Mouse (Mus musculus): ENCODE data around the gene Zscan20. TPM values are rescaled to one million over a fixed set of nuclear protein-coding genes. Genes with fewer than 3 reads are reported as not detected.

Zscan20 gene
- polyA plus RNA-seq, 1 experiment from 2014 or later: 0.87 TPM

GRCm38 (mm10) chr4:128637250-128637649 is 27.4 kb upstream of the Zscan20 start:
- H3K27ac ChIP-seq (ENCODE audit: low read depth, low read length): no peak overlapping the region; the same call in 1 of the 2 replicates
- no peak overlapping the region for H3K4me2 ChIP-seq (replicated peaks; ENCODE audit: low read depth)
- no peak for TF ChIP-seq CTCF (IDR thresholded peaks at IDR 0.05; ENCODE audit: low read depth)
- H3K9me3 ChIP-seq (ENCODE audit: control insufficient read depth): no peaks in the 10 kb centered on the region
- H3K36me3 ChIP-seq (ENCODE audit: control insufficient read depth, insufficient read depth): no peaks in the 10 kb centered on the region
- no peak for ATAC-seq
- H3K4me3 ChIP-seq (ENCODE audit: low read depth, low read length): no peak overlapping the region
- H3K27me3 ChIP-seq (replicated peaks; ENCODE audit: control insufficient read depth, insufficient read depth, low read length): no peaks in the 10 kb centered on the region
- no peak overlapping the region for H3K9ac ChIP-seq (ENCODE audit: low read depth, low read length)
- WGBS: 38% methylated on average over 11 of the region's 11 CpGs
- peaks cover 12% of the 10 kb centered on the region; the same call in 1 of the 2 replicates for H3K4me1 ChIP-seq (replicated peaks; ENCODE audit: control insufficient read depth, insufficient read depth, low read length)

- no peak for ATAC-seq
- Histone ChIP-seq H3K36me3 (ENCODE audit: control insufficient read depth, insufficient read depth) (no peaks in the 10 kb centered on the region), H3K27ac (ENCODE audit: low read depth, low read length) (no peak overlapping the region), H3K4me2 (replicated peaks; ENCODE audit: low read depth) (no peak overlapping the region), H3K4me1 (replicated peaks; ENCODE audit: control insufficient read depth, insufficient read depth, low read length) (peaks cover 12% of the 10 kb centered on the region; the same call in 1 of the 2 replicates), H3K9me3 (ENCODE audit: control insufficient read depth) (no peaks in the 10 kb centered on the region), H3K27me3 (replicated peaks; ENCODE audit: control insufficient read depth, insufficient read depth, low read length) (no peaks in the 10 kb centered on the region), H3K4me3 (ENCODE audit: low read depth, low read length) (no peak overlapping the region), H3K9ac (ENCODE audit: low read depth, low read length) (no peak overlapping the region)
- WGBS: 46% methylated on average over 10 of the region's 10 CpGs
- 0 out of 2 replicates have a peak, but pooled peaks have one; percentile 15 for TF ChIP-seq CTCF (IDR thresholded peaks at IDR 0.05; ENCODE audit: low read depth)
Measured at GRCm38 (mm10) chr4:128635894-128636585, 26.1 kb upstream of the Zscan20 start.

- no peaks in the 10 kb centered on the region for H3K36me3 ChIP-seq (ENCODE audit: control insufficient read depth, insufficient read depth)
- no peaks in the 10 kb centered on the region for H3K9me3 ChIP-seq (ENCODE audit: control insufficient read depth)
- ATAC-seq: no peak
- no peak overlapping the region for H3K4me2 ChIP-seq (replicated peaks; ENCODE audit: low read depth)
- no peak for TF ChIP-seq CTCF (IDR thresholded peaks at IDR 0.05; ENCODE audit: low read depth)
- no peak overlapping the region for H3K9ac ChIP-seq (ENCODE audit: low read depth, low read length)
- H3K27me3 ChIP-seq (replicated peaks; ENCODE audit: control insufficient read depth, insufficient read depth, low read length): no peaks in the 10 kb centered on the region
- 48% methylated on average over 7 of the region's 7 CpGs for WGBS
- H3K4me1 ChIP-seq (replicated peaks; ENCODE audit: control insufficient read depth, insufficient read depth, low read length): peaks cover 12% of the 10 kb centered on the region; the same call in 1 of the 2 replicates
- no peak overlapping the region for H3K4me3 ChIP-seq (ENCODE audit: low read depth, low read length)
- H3K27ac ChIP-seq (ENCODE audit: low read depth, low read length): no peak overlapping the region
Measured at GRCm38 (mm10) chr4:128635451-128635850, 25.6 kb upstream of the Zscan20 start.

GRCm38 (mm10) chr4:128621109-128621508 is 11.2 kb upstream of the Zscan20 start:
- Histone ChIP-seq H3K9me3 (ENCODE audit: control insufficient read depth) (no peaks in the 10 kb centered on the region), H3K4me2 (replicated peaks; ENCODE audit: low read depth) (no peak overlapping the region), H3K4me1 (replicated peaks; ENCODE audit: control insufficient read depth, insufficient read depth, low read length) (no peaks in the 10 kb centered on the region), H3K27me3 (replicated peaks; ENCODE audit: control insufficient read depth, insufficient read depth, low read length) (no peaks in the 10 kb centered on the region), H3K9ac (ENCODE audit: low read depth, low read length) (no peak overlapping the region), H3K27ac (ENCODE audit: low read depth, low read length) (no peak overlapping the region), H3K36me3 (ENCODE audit: control insufficient read depth, insufficient read depth) (no peaks in the 10 kb centered on the region), H3K4me3 (ENCODE audit: low read depth, low read length) (no peak overlapping the region)
- ATAC-seq: no peak
- 82% methylated on average over 8 of the region's 8 CpGs for WGBS
- TF ChIP-seq CTCF (IDR thresholded peaks at IDR 0.05; ENCODE audit: low read depth): no peak

- no peak overlapping the region for H3K9ac ChIP-seq (ENCODE audit: low read depth, low read length)
- no peaks in the 10 kb centered on the region for H3K27me3 ChIP-seq (replicated peaks; ENCODE audit: control insufficient read depth, insufficient read depth, low read length)
- WGBS: 61% methylated on average over 6 of the region's 6 CpGs
- H3K27ac ChIP-seq (ENCODE audit: low read depth, low read length): no peak overlapping the region
- H3K4me3 ChIP-seq (ENCODE audit: low read depth, low read length): no peak overlapping the region
- no peaks in the 10 kb centered on the region for H3K4me1 ChIP-seq (replicated peaks; ENCODE audit: control insufficient read depth, insufficient read depth, low read length)
- no peaks in the 10 kb centered on the region for H3K9me3 ChIP-seq (ENCODE audit: control insufficient read depth)
- no peak for TF ChIP-seq CTCF (IDR thresholded peaks at IDR 0.05; ENCODE audit: low read depth)
- H3K4me2 ChIP-seq (replicated peaks; ENCODE audit: low read depth): no peak overlapping the region
- ATAC-seq: no peak
- H3K36me3 ChIP-seq (ENCODE audit: control insufficient read depth, insufficient read depth): no peaks in the 10 kb centered on the region
Measured at GRCm38 (mm10) chr4:128620572-128620971, 10.7 kb upstream of the Zscan20 start.

GRCm38 (mm10) chr4:128618963-128619362 is 9.1 kb upstream of the Zscan20 start:
- Histone ChIP-seq H3K4me3 (ENCODE audit: low read depth, low read length) (no peak overlapping the region), H3K27me3 (replicated peaks; ENCODE audit: control insufficient read depth, insufficient read depth, low read length) (no peaks in the 10 kb centered on the region), H3K9me3 (ENCODE audit: control insufficient read depth) (no peaks in the 10 kb centered on the region), H3K4me2 (replicated peaks; ENCODE audit: low read depth) (no peak overlapping the region), H3K4me1 (replicated peaks; ENCODE audit: control insufficient read depth, insufficient read depth, low read length) (no peaks in the 10 kb centered on the region), H3K27ac (ENCODE audit: low read depth, low read length) (no peak overlapping the region), H3K36me3 (ENCODE audit: control insufficient read depth, insufficient read depth) (no peaks in the 10 kb centered on the region), H3K9ac (ENCODE audit: low read depth, low read length) (no peak overlapping the region)
- no peak for ATAC-seq
- WGBS: 41% methylated on average over 2 of the region's 2 CpGs
- TF ChIP-seq CTCF (IDR thresholded peaks at IDR 0.05; ENCODE audit: low read depth): no peak
